Mouse (Mus musculus) midbrain, embryonic 10.5 days (tissue): ENCODE data around the gene Rab14. TPM values are rescaled to one million over a fixed set of nuclear protein-coding genes. Genes with fewer than 3 reads are reported as not detected.
A peak's percentile ranks its signal among the peaks of the same experiment; 100 is the strongest.

Source experiments
- DNase-seq: peaks from one replicate; pipeline ENCODE4 v3.0.0-alpha.2; 2017; ENCODE audit warnings: low spot score
- H3K27ac ChIP-seq: fragments of 300-500 bp; sonication (generic); replicated peaks from 2 replicates; pipeline ENCODE4 v1.5.1; 2016; ENCODE audit warnings: mild to moderate bottlenecking
- H3K27me3 ChIP-seq: fragments of 300-500 bp; sonication (generic); 2 replicates; pipeline ENCODE4 v1.6.1; 2016; ENCODE audit warnings: low read depth, mild to moderate bottlenecking; ENCODE audit not compliant: poor library complexity, severe bottlenecking
- H3K36me3 ChIP-seq: fragments of 300-500 bp; sonication (generic); 2 replicates; pipeline ENCODE4 v1.6.1; 2016; ENCODE audit warnings: mild to moderate bottlenecking, moderate library complexity
- H3K4me1 ChIP-seq: fragments of 300-500 bp; sonication (generic); 2 replicates; pipeline ENCODE4 v1.6.1; 2016
- H3K4me3 ChIP-seq: fragments of 300-500 bp; sonication (generic); 2 replicates; pipeline ENCODE4 v1.5.1; 2016; ENCODE audit warnings: mild to moderate bottlenecking, moderate library complexity
- H3K9me3 ChIP-seq: fragments of 300-500 bp; sonication (generic); replicated peaks from 2 replicates; pipeline ENCODE4 v1.6.1; 2016; ENCODE audit warnings: mild to moderate bottlenecking
- WGBS: fragments of 180-500 bp; shearing (Covaris S2); methylation state at CpG from one replicate; pipeline ENCODE4 v1.1.7; 2016; 5-methylcytosine and 5-hydroxymethylcytosine counted together
- polyA plus RNA-seq: library from polyadenylated mRNA; unstranded; fragments of >200 nt; fragmentation: Nextera tagmentation; extraction: Ambion mirVana; gene quantifications from 2 replicates; pipeline ENCODE4 v1.2.1, GENCODE M21; 2016

Rab14 gene
- polyA plus RNA-seq, result 272 and 294 TPM in 2 replicates

DNA sequence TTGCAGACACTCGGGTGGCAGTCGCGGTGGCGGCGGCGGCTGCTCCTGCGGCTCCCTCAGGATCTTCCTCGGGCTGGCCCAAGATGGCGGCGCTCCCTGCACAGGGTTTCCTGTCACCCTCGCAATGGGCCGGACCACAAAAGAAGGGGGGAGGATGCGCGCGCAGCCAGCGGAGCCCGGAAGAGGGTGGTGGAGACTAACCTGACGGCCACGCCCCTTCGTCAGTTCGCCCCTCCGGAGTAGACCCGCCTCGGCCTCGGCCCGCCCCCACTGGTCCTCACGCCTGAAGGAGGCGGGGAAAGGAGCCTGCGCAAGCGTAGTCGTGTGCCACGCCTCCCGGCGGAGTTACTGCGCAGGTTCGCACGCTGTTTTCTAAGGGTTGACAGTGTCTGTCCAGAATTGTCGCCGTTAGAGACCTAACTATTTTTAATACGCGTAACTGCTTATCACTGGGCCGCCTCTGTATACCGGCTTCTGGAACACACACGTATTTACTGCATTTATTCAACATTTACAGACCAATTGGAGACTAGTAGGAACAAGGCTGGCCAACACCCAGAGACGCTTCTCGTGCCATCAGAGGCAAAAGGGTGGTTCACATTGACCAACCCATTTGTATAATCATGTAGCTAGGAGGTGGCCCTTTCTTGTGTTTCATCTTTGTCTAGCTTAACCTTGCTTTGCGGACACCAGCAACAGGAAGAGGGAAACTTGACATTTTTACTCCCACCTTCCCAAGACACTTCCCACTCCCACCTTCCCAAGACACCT lies at the start of gene Rab14:
Rab14 (minus strand) TSS at position 223 of the 771 bp plus-strand sequence.
- peak; percentile 100 for DNase-seq
- WGBS, result under 1% methylated on average over 47 of the region's 47 CpGs

DNA sequence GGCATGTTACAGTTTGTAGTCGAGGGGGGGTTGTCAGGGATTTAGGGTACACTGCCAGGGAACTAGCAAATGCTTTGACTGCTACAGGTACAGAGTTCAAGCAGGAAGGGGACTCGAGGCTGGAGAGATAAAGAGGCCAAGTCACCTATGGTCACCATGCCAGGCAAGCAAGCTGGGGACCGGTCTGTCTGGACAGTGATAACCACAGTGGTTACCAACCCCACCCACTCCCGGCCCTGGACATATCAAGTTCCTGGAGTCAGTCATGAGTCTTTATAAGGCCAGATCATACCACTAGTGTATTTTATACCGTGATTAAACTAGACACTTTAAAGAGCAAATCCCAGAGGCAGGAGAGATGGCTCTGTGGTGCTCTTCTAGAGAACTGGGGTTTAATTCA lies 46.8 kb upstream of the Rab14 start:
- DNase-seq, result no peak
- Histone ChIP-seq H3K27ac (no peak overlapping the region), H3K4me1 (peaks cover 14% of the 10 kb centered on the region), H3K4me3 (no peak overlapping the region), H3K9me3 (no peaks in the 10 kb centered on the region), H3K36me3 (no peaks in the 10 kb centered on the region), H3K27me3 (no peaks in the 10 kb centered on the region)
- WGBS, result 79% methylated on average over 5 of the region's 5 CpGs

More for the DNA sequence above, at the start of gene Rab14:
- Histone ChIP-seq H3K27ac (peak within 1 kb of the TSS; percentile 99), H3K4me1 (peaks cover 26% of the 10 kb centered on the region), H3K36me3 (peaks cover 13% of the 10 kb centered on the region), H3K9me3 (no peaks in the 10 kb centered on the region), H3K27me3 (no peaks in the 10 kb centered on the region), H3K4me3 (peak within 1 kb of the TSS; percentile 89)

DNA sequence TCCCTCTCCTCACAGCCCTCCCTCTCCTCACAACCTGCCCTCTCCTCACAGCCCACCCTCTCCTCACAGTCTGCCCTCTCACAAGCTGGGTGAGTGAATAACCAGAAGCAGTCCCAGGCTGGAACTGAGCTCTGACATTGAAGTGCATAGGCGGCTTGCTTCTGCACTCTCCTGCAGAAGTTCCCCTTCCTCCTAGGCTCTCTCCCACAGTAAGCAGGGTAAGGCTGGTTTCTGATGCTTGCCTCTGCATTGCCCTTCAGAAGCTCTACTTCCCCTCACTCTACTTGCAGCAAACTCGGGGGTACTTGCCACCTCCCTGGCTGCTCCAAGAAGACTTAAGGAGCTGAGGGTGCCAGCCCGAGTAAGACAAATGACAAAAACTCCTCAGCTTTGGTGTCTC lies 43.3 kb upstream of the Rab14 start:
- no peaks in the 10 kb centered on the region for H3K27me3 ChIP-seq
- H3K9me3 ChIP-seq, result no peaks in the 10 kb centered on the region
- 54% methylated on average over 3 of the region's 3 CpGs for WGBS
- H3K27ac ChIP-seq, result no peak overlapping the region
- H3K36me3 ChIP-seq, result no peaks in the 10 kb centered on the region
- DNase-seq, result no peak
- H3K4me3 ChIP-seq, result no peak overlapping the region
- H3K4me1 ChIP-seq, result 0 out of 2 replicates have a peak, but pooled peaks cover 5% of the 10 kb centered on the region

DNA sequence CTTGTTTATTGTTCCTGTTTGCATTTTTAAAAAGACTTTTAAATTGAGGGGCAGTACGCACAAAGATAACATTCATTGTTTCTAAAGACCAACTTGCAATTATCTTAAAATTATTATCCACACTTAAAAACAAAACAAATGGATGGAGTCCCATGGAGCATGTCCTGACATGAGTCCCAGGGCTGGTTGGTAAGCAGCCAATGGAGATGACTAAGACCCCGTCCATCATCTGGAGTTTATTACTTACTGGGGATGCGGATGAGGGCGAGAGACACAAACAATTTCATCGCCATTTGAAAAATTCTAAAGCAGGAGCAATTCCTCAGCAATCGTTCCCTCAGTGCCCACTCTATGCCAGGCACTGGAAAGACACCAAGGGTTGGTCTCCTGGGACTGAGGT lies 34.1 kb upstream of the Rab14 start:
- 87% methylated on average over 6 of the region's 6 CpGs for WGBS
- Histone ChIP-seq H3K4me1 (peaks cover 11% of the 10 kb centered on the region), H3K27ac (no peak overlapping the region), H3K27me3 (no peaks in the 10 kb centered on the region), H3K9me3 (no peaks in the 10 kb centered on the region), H3K4me3 (no peak overlapping the region), H3K36me3 (no peaks in the 10 kb centered on the region)
- no peak for DNase-seq

DNA sequence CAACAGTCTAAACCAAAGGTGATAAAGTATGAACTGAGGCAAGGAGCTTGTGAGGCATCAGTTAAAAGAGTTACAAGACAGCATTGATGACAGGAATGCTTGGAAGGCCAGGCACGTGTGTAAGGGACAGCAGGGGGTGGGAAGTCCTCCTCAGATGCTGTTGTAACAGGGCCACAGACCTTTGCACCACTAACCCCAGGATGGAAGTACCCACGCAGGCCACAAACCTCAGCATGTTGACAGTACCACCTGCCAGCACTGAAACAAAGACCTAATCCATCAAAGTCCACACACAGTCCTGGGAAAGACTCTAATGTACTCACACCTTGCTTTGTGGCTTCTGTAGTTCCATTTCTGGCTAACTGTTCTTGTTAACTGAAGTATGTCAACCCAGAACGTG lies 33.0 kb upstream of the Rab14 start:
- H3K9me3 ChIP-seq, result no peaks in the 10 kb centered on the region
- H3K4me3 ChIP-seq, result no peak overlapping the region
- DNase-seq, result no peak
- 33% methylated on average over 3 of the region's 3 CpGs for WGBS
- no peaks in the 10 kb centered on the region for H3K36me3 ChIP-seq
- H3K27ac ChIP-seq, result no peak overlapping the region
- peaks cover 18% of the 10 kb centered on the region for H3K4me1 ChIP-seq
- H3K27me3 ChIP-seq, result no peaks in the 10 kb centered on the region

- no peak overlapping the region for H3K27ac ChIP-seq
- H3K4me1 ChIP-seq, result peaks cover 21% of the 10 kb centered on the region
- no peak overlapping the region for H3K4me3 ChIP-seq
- no peak for DNase-seq
- 70% methylated on average over 17 of the region's 17 CpGs for WGBS
- no peaks in the 10 kb centered on the region for H3K27me3 ChIP-seq
- no peaks in the 10 kb centered on the region for H3K9me3 ChIP-seq
- no peaks in the 10 kb centered on the region for H3K36me3 ChIP-seq
Measured at GRCm38 (mm10) chr2:35232595-35233445, 31.9 kb upstream of the Rab14 start.

DNA sequence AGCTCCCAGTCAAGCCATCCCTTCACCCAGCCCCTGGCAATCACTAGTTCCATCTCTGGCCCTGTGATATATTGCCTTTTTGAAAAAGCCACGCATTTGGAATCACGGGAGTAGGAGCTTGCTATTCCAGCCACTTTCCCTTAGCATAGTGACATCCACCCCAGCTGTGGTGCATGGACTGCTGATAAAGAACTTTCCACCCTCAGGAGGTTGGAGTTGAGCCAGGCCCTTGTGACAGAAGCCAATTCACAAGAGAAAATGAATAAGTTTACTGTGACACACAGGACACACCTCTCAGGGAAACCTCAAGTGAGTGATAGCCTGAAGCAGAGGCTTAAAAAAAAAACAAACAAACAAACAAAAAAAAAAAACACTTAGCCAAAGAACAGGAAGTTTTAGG lies 31.0 kb upstream of the Rab14 start:
- H3K9me3 ChIP-seq, result no peaks in the 10 kb centered on the region
- no peak overlapping the region for H3K4me3 ChIP-seq
- no peak for DNase-seq
- WGBS, result 81% methylated on average over 2 of the region's 2 CpGs
- no peak overlapping the region for H3K27ac ChIP-seq
- no peaks in the 10 kb centered on the region for H3K36me3 ChIP-seq
- no peaks in the 10 kb centered on the region for H3K27me3 ChIP-seq
- peaks cover 21% of the 10 kb centered on the region for H3K4me1 ChIP-seq

- no peak overlapping the region for H3K4me3 ChIP-seq
- peaks cover 21% of the 10 kb centered on the region for H3K4me1 ChIP-seq
- DNase-seq, result no peak
- 25% methylated on average over 8 of the region's 8 CpGs for WGBS
- H3K27ac ChIP-seq, result no peak overlapping the region
- H3K27me3 ChIP-seq, result no peaks in the 10 kb centered on the region
- H3K36me3 ChIP-seq, result no peaks in the 10 kb centered on the region
- H3K9me3 ChIP-seq, result no peaks in the 10 kb centered on the region
Measured at GRCm38 (mm10) chr2:35230215-35230614, 29.3 kb upstream of the Rab14 start.

- H3K4me1 ChIP-seq, result peaks cover 17% of the 10 kb centered on the region
- no peaks in the 10 kb centered on the region for H3K9me3 ChIP-seq
- H3K36me3 ChIP-seq, result no peaks in the 10 kb centered on the region
- no peak overlapping the region for H3K4me3 ChIP-seq
- H3K27ac ChIP-seq, result no peak overlapping the region
- DNase-seq, result no peak
- H3K27me3 ChIP-seq, result no peaks in the 10 kb centered on the region
- WGBS, result 39% methylated on average over 4 of the region's 4 CpGs
Measured at GRCm38 (mm10) chr2:35228145-35228544, 27.2 kb upstream of the Rab14 start.

DNA sequence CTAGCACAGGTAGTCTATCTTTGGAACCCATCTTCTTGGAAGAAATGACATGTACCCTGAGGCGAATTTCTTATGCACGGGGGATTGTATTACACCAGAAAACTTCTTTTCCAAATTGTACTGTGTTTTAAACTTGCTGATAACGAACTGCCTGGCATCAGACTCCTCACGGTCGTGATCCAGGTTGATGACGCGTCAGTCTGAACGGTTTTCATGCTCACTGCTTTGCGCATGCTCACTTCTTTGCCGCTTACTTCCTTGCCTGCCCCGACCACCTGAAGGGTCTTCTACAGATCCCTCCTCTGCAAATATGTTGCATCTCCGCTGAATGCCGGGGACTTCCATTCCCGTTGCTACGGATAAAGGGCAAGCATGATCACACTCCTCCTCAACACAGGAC lies 23.4 kb upstream of the Rab14 start:
- no peak for DNase-seq
- no peak overlapping the region for H3K4me3 ChIP-seq
- no peaks in the 10 kb centered on the region for H3K36me3 ChIP-seq
- 94% methylated on average over 15 of the region's 15 CpGs for WGBS
- no peaks in the 10 kb centered on the region for H3K27me3 ChIP-seq
- peaks cover 5% of the 10 kb centered on the region for H3K4me1 ChIP-seq
- no peaks in the 10 kb centered on the region for H3K9me3 ChIP-seq
- no peak overlapping the region for H3K27ac ChIP-seq

GRCm38 (mm10) chr2:35222822-35223391 lies 22.0 kb upstream of the Rab14 start:
- no peak overlapping the region for H3K4me3 ChIP-seq
- no peaks in the 10 kb centered on the region for H3K36me3 ChIP-seq
- H3K4me1 ChIP-seq, result no peaks in the 10 kb centered on the region
- no peak overlapping the region for H3K27ac ChIP-seq
- no peaks in the 10 kb centered on the region for H3K9me3 ChIP-seq
- no peak for DNase-seq
- 79% methylated on average over 6 of the region's 6 CpGs for WGBS
- no peaks in the 10 kb centered on the region for H3K27me3 ChIP-seq

- H3K4me1 ChIP-seq, result peaks cover 19% of the 10 kb centered on the region
- no peak overlapping the region for H3K27ac ChIP-seq
- H3K36me3 ChIP-seq, result no peaks in the 10 kb centered on the region
- no peaks in the 10 kb centered on the region for H3K27me3 ChIP-seq
- H3K9me3 ChIP-seq, result no peaks in the 10 kb centered on the region
- DNase-seq, result no peak
- 87% methylated on average over 3 of the region's 3 CpGs for WGBS
- no peak overlapping the region for H3K4me3 ChIP-seq
Measured at GRCm38 (mm10) chr2:35218736-35219135, 17.8 kb upstream of the Rab14 start.

DNA sequence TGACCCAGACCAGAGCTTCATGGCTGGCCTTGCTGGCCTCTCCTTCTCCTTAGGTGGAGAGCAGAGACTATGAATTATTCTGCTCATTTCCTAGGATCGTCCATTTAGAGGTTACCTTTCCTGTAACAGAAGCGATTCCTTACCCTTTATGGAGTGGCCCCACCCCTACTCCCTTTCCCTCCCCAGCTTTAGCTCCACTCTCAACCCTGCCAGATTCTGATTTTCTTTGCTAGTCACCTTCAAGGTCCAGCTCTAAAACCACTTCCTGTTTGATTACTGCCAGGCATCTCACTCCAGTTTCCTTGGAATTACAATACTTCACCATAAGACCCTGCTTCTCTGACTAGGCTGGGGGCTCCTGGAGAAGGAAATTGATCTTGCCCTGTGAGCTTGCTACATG lies 15.8 kb upstream of the Rab14 start:
- no peaks in the 10 kb centered on the region for H3K9me3 ChIP-seq
- 83% methylated on average over 2 of the region's 2 CpGs for WGBS
- DNase-seq, result no peak
- H3K4me1 ChIP-seq, result peaks cover 19% of the 10 kb centered on the region
- no peaks in the 10 kb centered on the region for H3K27me3 ChIP-seq
- H3K36me3 ChIP-seq, result no peaks in the 10 kb centered on the region
- H3K4me3 ChIP-seq, result no peak overlapping the region
- no peak overlapping the region for H3K27ac ChIP-seq
